Mouse (Mus musculus) limb, embryonic 10.5 days (tissue): ENCODE measurements around the gene Triap1. TPM values are rescaled to one million over a fixed set of nuclear protein-coding genes. Genes with fewer than 3 reads are reported as not detected.
"Not testable (repeated sequence)": the region's sequence is repeated elsewhere in the genome, so short reads cannot be mapped to it uniquely, and the experiment has no call there.

ENCODE experiments used
- DNase-seq: peaks from one replicate; pipeline ENCODE4 v3.0.0-alpha.2; 2017; ENCODE audit warnings: low spot score
- H3K27ac ChIP-seq: fragments of 300-500 bp; sonication (generic); 2 replicates; pipeline ENCODE4 v1.5.1; 2016; ENCODE audit warnings: mild to moderate bottlenecking
- H3K27me3 ChIP-seq: fragments of 300-500 bp; sonication (generic); 2 replicates; pipeline ENCODE4 v1.6.1; 2016; ENCODE audit warnings: low read depth, mild to moderate bottlenecking; ENCODE audit not compliant: poor library complexity, severe bottlenecking
- H3K36me3 ChIP-seq: fragments of 300-500 bp; sonication (generic); 2 replicates; pipeline ENCODE4 v1.6.1; 2016; ENCODE audit warnings: mild to moderate bottlenecking, moderate library complexity
- H3K4me1 ChIP-seq: fragments of 300-500 bp; sonication (generic); 2 replicates; pipeline ENCODE4 v1.6.1; 2016
- H3K4me3 ChIP-seq: fragments of 300-500 bp; sonication (generic); 2 replicates; pipeline ENCODE4 v1.5.1; 2016; ENCODE audit warnings: mild to moderate bottlenecking, moderate library complexity
- H3K9me3 ChIP-seq: fragments of 300-500 bp; sonication (generic); replicated peaks from 2 replicates; pipeline ENCODE4 v1.6.1; 2016; ENCODE audit warnings: mild to moderate bottlenecking
- WGBS: fragments of 180-500 bp; shearing (Covaris S2); methylation state at CpG from one replicate; pipeline ENCODE4 v1.1.7; 2016; 5-methylcytosine and 5-hydroxymethylcytosine counted together
- polyA plus RNA-seq: library from polyadenylated mRNA; unstranded; fragments of >200 nt; fragmentation: Nextera tagmentation; extraction: Ambion mirVana; gene quantifications from 2 replicates; pipeline ENCODE4 v1.2.1, GENCODE M21; 2016

Gene Triap1
- polyA plus RNA-seq, 1 experiment from 2014 or later = 55.0 TPM

GRCm38 (mm10) chr5:115374204-115374820 is 33.3 kb downstream of the Triap1 start:
- DNase-seq = no peak
- H3K9me3 ChIP-seq = no peaks in the 10 kb centered on the region
- H3K4me3 ChIP-seq = peak overlapping the region; percentile 51
- H3K4me1 ChIP-seq = peaks cover 18% of the 10 kb centered on the region
- peak overlapping the region; percentile 87 for H3K27ac ChIP-seq
- H3K27me3 ChIP-seq = no peaks in the 10 kb centered on the region
- H3K36me3 ChIP-seq = no peaks in the 10 kb centered on the region
- 17% methylated on average over 11 of the region's 11 CpGs for WGBS

DNA sequence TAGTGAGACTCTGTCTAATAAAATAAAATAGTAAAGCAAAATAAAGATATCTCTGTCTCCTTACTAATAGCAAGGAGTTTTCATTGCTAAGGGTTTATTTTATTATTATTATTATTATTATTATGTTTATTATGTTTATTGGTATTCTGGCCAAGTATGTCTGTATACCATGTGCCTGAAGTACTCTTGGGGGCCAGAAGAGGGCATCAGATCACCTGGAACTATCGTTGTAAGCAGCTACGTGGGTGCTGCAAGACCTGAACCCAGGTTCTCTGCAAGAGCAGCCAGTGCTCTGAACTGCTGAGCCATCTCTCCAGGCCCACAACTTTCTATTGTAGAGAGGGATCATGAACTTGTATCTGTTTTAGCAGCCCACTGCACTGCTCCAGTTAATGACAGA is 34.4 kb downstream of the Triap1 start:
- WGBS = 80% methylated on average over 2 of the region's 2 CpGs
- H3K27ac ChIP-seq = no peak overlapping the region

DNA sequence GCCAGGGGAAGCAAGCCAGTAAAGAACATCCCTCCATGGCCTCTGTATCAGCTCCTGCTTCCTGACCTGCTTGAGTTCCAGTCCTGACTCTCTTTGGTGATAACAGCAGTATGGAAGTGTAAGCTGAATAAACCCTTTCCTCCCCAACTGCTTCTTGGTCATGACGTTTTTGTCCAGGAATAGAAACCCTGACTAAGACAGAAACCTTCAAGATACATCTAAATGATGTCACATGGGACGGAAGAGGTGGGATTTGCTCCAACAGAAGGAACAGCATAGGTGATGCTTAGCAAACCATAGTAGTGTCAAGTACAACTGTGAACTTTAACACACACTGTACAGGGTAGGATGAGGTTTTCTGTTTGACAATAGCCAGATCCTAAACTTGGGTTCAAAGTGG is 37.9 kb downstream of the Triap1 start:
- H3K4me1 ChIP-seq, H3K4me3 ChIP-seq, H3K9me3 ChIP-seq, H3K36me3 ChIP-seq, H3K27me3 ChIP-seq, H3K27ac ChIP-seq, DNase-seq: not testable (repeated sequence)
- WGBS = 87% methylated on average over 2 of the region's 2 CpGs

More for the DNA sequence above, 34.4 kb downstream of the Triap1 start:
- no peak for DNase-seq
- Histone ChIP-seq H3K27me3 (no peaks in the 10 kb centered on the region), H3K36me3 (no peaks in the 10 kb centered on the region), H3K4me1 (peaks cover 18% of the 10 kb centered on the region), H3K9me3 (no peaks in the 10 kb centered on the region), H3K4me3 (no peak overlapping the region)

GRCm38 (mm10) chr5:115391935-115392334 is 50.9 kb downstream of the Triap1 start:
- Histone ChIP-seq H3K27ac (no peak overlapping the region), H3K4me3 (no peak overlapping the region), H3K4me1 (peaks cover 13% of the 10 kb centered on the region), H3K36me3 (no peaks in the 10 kb centered on the region), H3K9me3 (no peaks in the 10 kb centered on the region), H3K27me3 (peaks cover 27% of the 10 kb centered on the region)
- DNase-seq = no peak
- WGBS = 49% methylated on average over 9 of the region's 9 CpGs

GRCm38 (mm10) chr5:115392969-115393368 is 51.9 kb downstream of the Triap1 start:
- H3K36me3 ChIP-seq = no peaks in the 10 kb centered on the region
- H3K9me3 ChIP-seq = no peaks in the 10 kb centered on the region
- 85% methylated on average over 1 of the region's 1 CpGs for WGBS
- H3K4me3 ChIP-seq = no peak overlapping the region
- H3K27ac ChIP-seq = no peak overlapping the region
- H3K4me1 ChIP-seq = peaks cover 14% of the 10 kb centered on the region
- no peak for DNase-seq
- peaks cover 37% of the 10 kb centered on the region for H3K27me3 ChIP-seq

Other genes starting within 250 kb of the Triap1 start
- gene Gm10401, start 242.9 kb upstream of the Triap1 start, polyA plus RNA-seq = 24.9 and 26.2 TPM in 2 replicates
- gene Acads, start 221.9 kb upstream of the Triap1 start, polyA plus RNA-seq = 91.6 and 91.9 TPM in 2 replicates
- gene Unc119b, start 206.2 kb upstream of the Triap1 start, polyA plus RNA-seq = 77.0 and 78.3 TPM in 2 replicates
- gene Mlec, start 183.0 kb upstream of the Triap1 start, polyA plus RNA-seq = 92.0 and 94.3 TPM in 2 replicates
- 1.9 and 2.6 TPM in 2 replicates for gene Cabp1, start 146.8 kb upstream of the Triap1 start, polyA plus RNA-seq
- 130 and 157 TPM in 2 replicates for gene Pop5, start 105.4 kb upstream of the Triap1 start, polyA plus RNA-seq
- 159 and 160 TPM in 2 replicates for gene Rnf10, start 68.3 kb upstream of the Triap1 start, polyA plus RNA-seq
- gene Coq5, start 61.6 kb upstream of the Triap1 start, polyA plus RNA-seq = 54.1 and 57.2 TPM in 2 replicates
- gene Dynll1, start 40.2 kb upstream of the Triap1 start, polyA plus RNA-seq = 1,816 and 1,865 TPM in 2 replicates
- gene Srsf9, start 14.0 kb upstream of the Triap1 start, polyA plus RNA-seq = 444 and 468 TPM in 2 replicates
- gene Gatc, start within 50 bp of the Triap1 start, polyA plus RNA-seq = 33.3 and 34.1 TPM in 2 replicates
- 718 and 743 TPM in 2 replicates for gene Cox6a1, start 7.8 kb downstream of the Triap1 start, polyA plus RNA-seq
- 54.0 and 60.6 TPM in 2 replicates for gene Msi1, start 88.4 kb downstream of the Triap1 start, polyA plus RNA-seq
- not detected in 2 replicates for gene Pla2g1b, start 125.0 kb downstream of the Triap1 start, polyA plus RNA-seq
- gene Sirt4, start 143.5 kb downstream of the Triap1 start, polyA plus RNA-seq = 16.0 and 18.5 TPM in 2 replicates
- 36.8 and 45.3 TPM in 2 replicates for gene Pxn, start 165.5 kb downstream of the Triap1 start, polyA plus RNA-seq
- gene Rplp0, start 218.2 kb downstream of the Triap1 start, polyA plus RNA-seq = 1,442 and 1,757 TPM in 2 replicates
- gene Gcn1l1, start 224.0 kb downstream of the Triap1 start, polyA plus RNA-seq = 63.3 and 63.8 TPM in 2 replicates